Mouse (Mus musculus) left cerebral cortex, adult 8-10 months (tissue): Measurements from ENCODE around the gene Mtmr10. TPM values are rescaled to one million over a fixed set of nuclear protein-coding genes. Genes with fewer than 3 reads are reported as not detected.

Experiments
- DNase-seq, 2 experiments: peaks; one replicate each; pipeline ENCODE4 v3.0.0; 2022; ENCODE audit warnings: low spot score in 2 of 2
- total RNA-seq, 4 experiments: library from RNA; stranded (reverse); gene quantifications; 2 replicates each; pipeline ENCODE4 v1.2.4; 2022

The Mtmr10 gene
- total RNA-seq, 4 experiments from 2014 or later, result 17.7 to 23.7 (median 19.9) TPM

DNA sequence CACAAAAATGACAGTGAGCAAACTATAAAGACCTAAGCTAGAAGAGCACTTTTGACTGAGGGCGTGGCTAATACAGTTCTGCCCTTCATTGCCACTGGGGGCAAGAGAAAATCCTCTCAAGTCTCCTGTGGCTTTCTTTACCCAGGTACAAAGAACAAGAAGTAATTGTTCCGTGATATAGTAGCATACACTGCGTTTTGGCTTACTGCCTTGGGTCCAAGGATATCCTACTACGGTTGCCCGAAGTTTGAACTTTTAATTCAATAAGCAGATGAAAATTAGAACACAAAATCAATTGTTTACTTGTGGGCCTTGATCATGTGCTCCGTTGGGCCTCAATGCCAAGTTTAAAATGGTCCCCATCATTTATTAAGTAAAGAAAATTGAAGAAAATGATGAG lies 3.0 kb downstream of the Mtmr10 start:
- DNase-seq, result no peak

DNA sequence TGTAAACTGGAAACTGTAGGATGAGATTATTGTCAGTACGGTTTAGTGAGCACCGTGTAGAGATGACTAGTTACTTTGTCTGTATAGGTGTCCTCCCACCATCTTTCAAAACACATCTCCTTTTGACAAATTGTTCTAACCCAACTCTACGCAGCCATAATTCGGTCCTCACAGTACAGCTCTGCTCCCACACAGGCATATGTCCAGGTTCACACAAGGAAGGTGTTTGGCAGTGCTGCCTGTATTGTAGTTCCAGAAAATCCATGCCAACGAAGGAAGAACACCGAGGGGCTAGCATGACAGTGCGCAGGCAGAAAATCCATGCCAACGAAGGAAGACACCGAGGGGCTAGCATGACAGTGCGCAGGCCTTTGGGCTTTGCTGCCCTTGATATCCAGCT lies 4.3 kb downstream of the Mtmr10 start:
- DNase-seq, result peak in 1 of 2 experiments; percentile 59

DNA sequence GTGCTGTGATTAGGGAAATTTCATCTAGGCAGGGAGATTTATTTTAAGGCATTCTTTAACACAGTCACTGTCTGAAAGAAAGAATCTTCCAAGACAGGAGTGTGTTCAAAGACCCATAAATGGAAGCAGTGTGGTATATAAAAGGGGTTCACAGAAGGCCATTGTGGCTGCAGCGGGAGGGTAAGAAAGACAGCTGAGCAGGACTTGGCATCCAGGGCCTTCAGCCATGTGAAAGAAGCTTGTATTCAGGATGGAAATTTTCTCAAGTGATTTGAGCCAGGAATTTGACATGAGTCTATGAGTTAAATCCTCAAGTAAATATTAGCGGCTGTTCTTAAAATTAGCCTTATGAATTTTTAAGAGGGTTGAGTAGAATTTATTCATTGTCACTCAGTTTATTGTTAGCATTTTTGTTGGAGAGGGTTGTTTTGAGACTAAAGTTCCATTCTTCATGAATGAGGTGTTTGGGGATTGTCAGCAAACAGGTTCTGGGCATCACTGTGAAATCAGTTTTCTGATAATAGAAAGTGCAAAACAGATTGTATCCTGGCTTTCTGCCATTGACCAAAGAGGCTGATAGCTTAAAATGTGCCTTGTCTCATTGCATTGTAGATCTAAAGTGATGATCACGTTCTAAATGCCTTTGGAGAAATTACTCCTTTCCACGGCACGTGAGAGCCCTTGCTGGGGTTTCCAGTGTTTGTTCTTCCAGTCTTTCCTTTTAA lies 9.0 kb downstream of the Mtmr10 start:
- no peak for DNase-seq

- no peak for DNase-seq
These were observed 22.8 kb downstream of the Mtmr10 start for GRCm38 (mm10) chr7:64310241-64310640.

DNA sequence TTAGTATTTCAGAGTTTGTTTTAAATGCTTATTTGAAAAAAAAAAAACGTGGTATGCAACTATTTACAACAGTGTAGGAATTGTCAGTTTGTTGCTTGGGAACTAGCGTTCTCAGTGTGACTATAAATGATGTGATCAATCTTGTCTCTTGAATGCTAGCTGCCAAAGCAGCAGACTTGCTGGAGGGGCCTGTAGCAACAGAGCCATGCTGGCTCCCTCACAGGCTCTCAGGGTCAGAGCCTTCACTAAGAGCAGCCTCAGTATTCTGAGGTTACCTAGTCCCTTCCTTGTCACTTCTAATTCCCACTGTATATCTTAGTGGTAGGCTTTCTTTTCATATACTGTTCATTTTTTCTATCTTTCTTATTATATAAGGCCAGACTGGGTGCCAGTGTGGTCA lies 23.3 kb downstream of the Mtmr10 start:
- DNase-seq, result no peak

GRCm38 (mm10) chr7:64312811-64313210 lies 25.4 kb downstream of the Mtmr10 start:
- no peak for DNase-seq

- DNase-seq, result no peak
These were observed 33.7 kb downstream of the Mtmr10 start for GRCm38 (mm10) chr7:64321125-64321524.

GRCm38 (mm10) chr7:64321658-64322057 lies 34.2 kb downstream of the Mtmr10 start:
- no peak for DNase-seq

- DNase-seq, result peak; percentile 46 to 89
These were observed 39.4 kb downstream of the Mtmr10 start for GRCm38 (mm10) chr7:64326892-64327291.

GRCm38 (mm10) chr7:64327486-64327885 lies 40.0 kb downstream of the Mtmr10 start:
- no peak for DNase-seq

DNA sequence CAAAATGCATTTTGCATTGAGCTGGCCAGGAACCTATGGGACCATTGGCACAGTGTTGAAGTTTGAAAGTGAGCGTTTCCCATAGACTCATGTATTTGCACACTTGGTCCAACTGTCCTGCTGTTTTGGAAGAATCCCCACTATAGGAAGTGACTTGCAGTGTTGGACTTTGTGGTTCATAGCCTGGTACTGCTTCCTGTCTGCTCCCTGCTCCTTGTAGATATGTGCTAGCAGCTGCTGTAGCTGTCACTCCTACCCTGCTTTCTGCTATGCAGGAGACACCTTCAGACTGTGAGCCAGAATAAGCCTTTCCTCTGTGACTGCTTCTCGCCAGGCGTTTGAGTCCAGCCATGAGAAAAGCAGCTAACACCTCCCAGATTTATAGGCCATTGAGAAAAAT lies 43.9 kb downstream of the Mtmr10 start:
- DNase-seq, result no peak

GRCm38 (mm10) chr7:64332686-64333085 lies 45.2 kb downstream of the Mtmr10 start:
- no peak for DNase-seq

- no peak for DNase-seq
These were observed 60.4 kb downstream of the Mtmr10 start for GRCm38 (mm10) chr7:64347813-64348212.

- DNase-seq, result peak in 1 of 2 experiments; percentile 59
These were observed 61.9 kb downstream of the Mtmr10 start for GRCm38 (mm10) chr7:64349147-64349861.

GRCm38 (mm10) chr7:64351087-64351486 lies 63.6 kb downstream of the Mtmr10 start:
- DNase-seq, result peak; percentile 50 to 82

DNA sequence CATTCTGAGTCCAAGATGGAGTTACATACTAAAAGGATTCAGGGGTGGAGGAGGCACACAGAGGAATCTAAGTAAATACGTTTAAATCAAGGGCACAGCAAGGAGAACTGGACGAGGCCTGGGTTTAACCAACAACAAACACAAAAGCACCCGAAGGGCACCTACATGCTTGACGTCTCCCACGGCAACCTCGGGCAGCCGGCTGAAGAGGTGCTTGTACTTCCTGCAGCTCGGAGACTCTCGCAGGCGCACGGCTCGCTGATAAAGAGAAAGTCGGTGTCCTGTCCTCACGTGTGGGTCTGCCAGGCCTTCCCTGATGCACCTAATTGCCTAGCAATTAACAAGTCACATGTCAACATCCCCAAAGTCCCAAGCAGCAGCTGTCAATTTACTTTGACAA lies 66.8 kb downstream of the Mtmr10 start:
- DNase-seq, result no peak

DNA sequence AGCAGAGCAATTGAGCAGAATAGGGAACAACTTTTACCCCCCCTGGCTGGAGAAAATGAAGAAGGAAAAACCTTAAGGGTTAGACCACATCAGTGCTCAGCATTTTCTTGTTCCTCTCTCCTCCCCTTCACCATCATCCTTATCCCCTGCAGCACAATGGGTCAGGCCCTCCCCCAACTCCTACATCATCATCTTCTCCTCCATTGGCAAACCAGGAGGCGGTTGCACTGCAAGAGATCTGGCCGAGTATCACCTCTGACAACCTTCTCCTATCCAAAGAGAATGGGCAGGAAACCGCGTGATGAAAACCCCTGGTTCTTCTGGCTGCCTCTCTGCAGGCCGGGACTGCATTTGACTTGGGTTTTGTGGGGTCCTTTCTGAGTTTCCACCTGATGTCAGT lies 69.2 kb downstream of the Mtmr10 start:
- no peak for DNase-seq

DNA sequence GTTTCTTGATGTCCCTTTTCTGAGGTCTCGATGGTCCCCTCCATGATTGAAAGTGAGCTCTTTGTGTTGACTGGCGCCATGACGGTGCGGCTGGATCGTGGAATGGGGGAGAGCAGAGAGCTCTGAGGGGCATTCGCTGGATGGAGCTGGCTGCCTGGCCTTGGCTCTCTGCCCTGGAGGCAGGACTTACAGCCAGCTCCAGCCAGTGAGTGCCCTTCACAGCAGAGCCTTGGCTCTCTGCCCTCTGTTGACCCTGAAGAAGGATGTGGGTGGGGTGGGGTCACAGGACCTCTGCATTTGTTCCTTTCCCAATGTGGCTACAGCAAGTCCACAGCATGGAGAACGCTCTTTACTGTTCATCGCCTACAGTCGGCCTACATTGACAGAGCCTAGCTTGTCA lies 70.0 kb downstream of the Mtmr10 start:
- DNase-seq, result peak; percentile 25 to 81

DNA sequence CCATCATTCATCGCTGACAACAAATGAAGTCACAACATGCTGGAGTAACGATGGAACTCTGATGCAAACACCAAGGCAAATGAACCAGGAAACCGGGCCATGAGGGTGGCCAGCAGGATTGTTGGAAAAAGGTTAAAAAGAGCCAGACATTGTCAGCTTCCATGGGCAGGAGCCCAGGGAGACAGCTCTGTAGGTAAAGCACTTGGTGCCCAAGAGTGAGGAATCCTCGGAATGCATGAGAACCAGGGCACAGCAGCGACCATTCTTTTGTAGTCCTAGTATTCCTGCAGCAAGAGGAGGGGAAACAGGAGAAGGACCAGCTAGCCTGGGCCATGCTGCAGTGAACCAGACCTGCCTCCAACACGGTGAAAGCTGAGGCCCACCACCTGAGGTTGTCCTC lies 71.2 kb downstream of the Mtmr10 start:
- no peak for DNase-seq

- no peak for DNase-seq
These were observed 72.6 kb downstream of the Mtmr10 start for GRCm38 (mm10) chr7:64359943-64360585.

GRCm38 (mm10) chr7:64360586-64360945 lies 73.1 kb downstream of the Mtmr10 start:
- DNase-seq, result peak; percentile 28 to 56

DNA sequence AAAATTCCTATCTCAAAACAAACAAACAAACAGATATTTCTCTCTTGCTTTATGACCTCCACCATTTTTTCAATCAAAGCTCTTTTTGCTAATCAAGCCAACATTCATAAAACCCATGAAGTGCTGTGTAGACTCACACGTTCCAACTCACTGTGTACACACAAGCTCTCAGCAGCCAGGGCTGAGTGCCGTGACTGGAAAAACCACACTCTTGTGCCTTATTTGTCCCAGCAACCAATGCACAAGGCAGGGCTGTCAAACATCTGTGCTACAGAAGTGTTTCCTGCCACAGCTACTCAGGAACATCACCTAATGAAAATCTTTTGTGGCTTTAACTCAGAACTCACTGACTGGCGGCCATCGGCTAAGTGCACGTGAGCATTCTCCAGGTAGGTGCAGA lies 78.4 kb downstream of the Mtmr10 start:
- DNase-seq, result no peak

- DNase-seq, result no peak
These were observed 82.4 kb downstream of the Mtmr10 start for GRCm38 (mm10) chr7:64369841-64370240.
